ENCODE assay signal across 9 mouse cellular contexts in the genomic region with DNA sequence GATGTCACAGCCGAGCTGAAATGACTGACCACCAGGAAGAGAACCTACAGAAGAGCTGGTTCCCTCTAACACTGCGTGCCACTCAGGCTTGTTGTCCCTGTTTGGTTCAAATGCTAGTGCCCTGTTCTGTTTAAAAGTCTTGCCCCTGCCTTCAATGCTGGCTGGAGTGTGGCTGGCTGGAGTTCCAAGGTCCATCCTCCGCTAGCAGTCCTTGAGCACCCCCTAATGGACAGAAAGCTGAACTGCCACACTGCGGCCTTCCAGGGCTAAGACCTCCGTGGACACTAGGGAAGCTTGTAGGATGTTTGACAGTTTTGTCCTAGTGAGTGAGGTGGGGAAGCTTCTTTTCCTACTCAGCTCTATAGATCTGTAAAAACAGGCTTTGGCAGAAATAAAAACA. TPM values are rescaled to one million over a fixed set of nuclear protein-coding genes. Genes with fewer than 3 reads are reported as not detected.
A peak's percentile ranks its signal among the peaks of the same experiment; 100 is the strongest.
DNase-seq lines count a peak whose midpoint lies in the region; ATAC-seq lines count a peak whose summit lies in the region.
"Had no signal": no experiment of that assay in that cellular context is flagged by ENCODE, and none has a peak within 500 bp of the region (broad histone marks: within the 10 kb centered on the region; RNA-seq: fewer than 3 reads in every experiment).

No protein-coding gene starts in this region.

- no peaks in the 10 kb centered on the region for H3K9me3 ChIP-seq in hindbrain, embryonic 11.5 days (ENCODE audit: control insufficient read depth, low read length)
- no peaks in the 10 kb centered on the region for H3K9me3 ChIP-seq in hindbrain, embryonic 13.5 days

- H3K36me3 ChIP-seq in hindbrain, embryonic 11.5 days (ENCODE audit: control insufficient read depth, insufficient read depth, low read length) = no peaks in the 10 kb centered on the region
- H3K36me3 ChIP-seq in hindbrain, embryonic 13.5 days = no peaks in the 10 kb centered on the region

- H3K4me2 ChIP-seq in hindbrain, embryonic 11.5 days (replicated peaks; ENCODE audit: low read depth, low read length) = no peak overlapping the region
- H3K4me2 ChIP-seq in hindbrain, embryonic 13.5 days = no peak overlapping the region

- 10% methylated on average over 5 of the region's 5 CpGs for WGBS in hindbrain, embryonic 11.5 days
- 10% methylated on average over 5 of the region's 5 CpGs for WGBS in hindbrain, embryonic 13.5 days

- no peak overlapping the region for H3K9ac ChIP-seq in hindbrain, embryonic 11.5 days (ENCODE audit: low read depth, low read length)
- no peak overlapping the region for H3K9ac ChIP-seq in hindbrain, embryonic 13.5 days

- H3K4me3 ChIP-seq in hindbrain, embryonic 11.5 days (ENCODE audit: low read depth, low read length) = no peak overlapping the region
- no peak overlapping the region for H3K4me3 ChIP-seq in hindbrain, embryonic 13.5 days

- DNase-seq in hindbrain, embryonic 11.5 days (ENCODE audit: low spot score) = peak; percentile 92
- peak; percentile 75 to 91 for DNase-seq in adrenal gland, adult (ENCODE audit: inconsistent age in 2 of 2, low spot score in 1 of 2)
- peak; percentile 63 for DNase-seq in heart, adult 8-10 months (ENCODE audit: low spot score)
- peak; percentile 78 to 79 for DNase-seq in kidney, postnatal 25 days
- DNase-seq in lung, postnatal 36 days = peak; percentile 80
- peak; percentile 59 for DNase-seq in skeletal muscle tissue, adult 2 months (ENCODE audit: low read depth, low spot score)

- no peaks in the 10 kb centered on the region for H3K27me3 ChIP-seq in hindbrain, embryonic 11.5 days (ENCODE audit: control insufficient read depth, insufficient read depth, low read length)
- H3K27me3 ChIP-seq in hindbrain, embryonic 13.5 days = no peaks in the 10 kb centered on the region

- H3K4me1 ChIP-seq in hindbrain, embryonic 11.5 days (replicated peaks; ENCODE audit: control insufficient read depth, insufficient read depth, low read length) = no peaks in the 10 kb centered on the region
- H3K4me1 ChIP-seq in hindbrain, embryonic 13.5 days (replicated peaks) = no peaks in the 10 kb centered on the region

- no peak for ATAC-seq in hindbrain, embryonic 11.5 days (ENCODE audit: low FRiP score)
- ATAC-seq in hindbrain, embryonic 13.5 days (ENCODE audit: low FRiP score) = no peak
- peak; percentile 99 for ATAC-seq in common myeloid progenitor, adult 5-6 weeks (replicated peaks; ENCODE audit: low read depth, poor library complexity, severe bottlenecking)

- H3K27ac ChIP-seq in hindbrain, embryonic 11.5 days (ENCODE audit: low read depth, low read length) = no peak overlapping the region
- H3K27ac ChIP-seq in hindbrain, embryonic 13.5 days = no peak overlapping the region
- H3K27ac ChIP-seq: macrophage had no signal

RNA-seq across cellular contexts. Expression of a gene that starts 8.6 kb away (rescaled TPM):
- 95.1 and 112 TPM in 2 replicates for polyA plus RNA-seq in hindbrain, embryonic 11.5 days (2014; fragmentation: Nextera tagmentation; extraction: Ambion mirVana)
- polyA plus RNA-seq in hindbrain, embryonic 13.5 days (2015; fragmentation: Nextera tagmentation; extraction: Ambion mirVana) = 66.5 and 68.0 TPM in 2 replicates
- 42.3 and 46.4 TPM in 2 replicates for total RNA-seq in common myeloid progenitor, adult 5-6 weeks (2017)
- 10 to 100 TPM; 12.4 to 17.9 (median 15.4) TPM for total RNA-seq in heart, adult 8-10 months (2022)

RNA-seq across cellular contexts. Expression of a gene that starts 26.9 kb away (rescaled TPM):
- polyA plus RNA-seq in hindbrain, embryonic 11.5 days (2014; fragmentation: Nextera tagmentation; extraction: Ambion mirVana) = 90.1 and 101 TPM in 2 replicates
- 35.8 and 38.6 TPM in 2 replicates for polyA plus RNA-seq in hindbrain, embryonic 13.5 days (2015; fragmentation: Nextera tagmentation; extraction: Ambion mirVana)
- total RNA-seq in common myeloid progenitor, adult 5-6 weeks (2017) = 115 and 180 TPM in 2 replicates
- 100 to 1,000 TPM; 196 to 496 (median 239) TPM for total RNA-seq in heart, adult 8-10 months (2022)

RNA-seq across cellular contexts. Expression of a gene that starts 33.3 kb away (rescaled TPM):
- polyA plus RNA-seq in hindbrain, embryonic 11.5 days (2014; fragmentation: Nextera tagmentation; extraction: Ambion mirVana) = 24.1 and 29.3 TPM in 2 replicates
- polyA plus RNA-seq in hindbrain, embryonic 13.5 days (2015; fragmentation: Nextera tagmentation; extraction: Ambion mirVana) = 9.5 and 9.6 TPM in 2 replicates
- total RNA-seq in common myeloid progenitor, adult 5-6 weeks (2017) = 113 and 182 TPM in 2 replicates
- 100 to 1,000 TPM in 1 of 4 experiments, 10 to 100 TPM in 3; 34.4 to 168 (median 56.0) TPM for total RNA-seq in heart, adult 8-10 months (2022)

RNA-seq across cellular contexts. Expression of a gene that starts 53.3 kb away (rescaled TPM):
- polyA plus RNA-seq in hindbrain, embryonic 11.5 days (2014; fragmentation: Nextera tagmentation; extraction: Ambion mirVana) = 11.0 and 13.6 TPM in 2 replicates
- polyA plus RNA-seq in hindbrain, embryonic 13.5 days (2015; fragmentation: Nextera tagmentation; extraction: Ambion mirVana) = 119 and 130 TPM in 2 replicates
- total RNA-seq in common myeloid progenitor, adult 5-6 weeks (2017) = not detected in 2 replicates
- total RNA-seq in heart, adult 8-10 months (2022) = 1 to 10 TPM; 2.3 to 5.4 (median 4.3) TPM
- polyA plus RNA-seq: macrophage had no signal
